Mouse (Mus musculus) hindbrain, embryonic 14.5 days (tissue): ENCODE results near the gene Arhgef26. TPM values are rescaled to one million over a fixed set of nuclear protein-coding genes. Genes with fewer than 3 reads are reported as not detected.

Experiments used
- ATAC-seq: fragments of 200-750 bp; cut with Nextera tagmentation; 2 replicates; pipeline ENCODE4 v1.8.0; 2017; ENCODE audit warnings: moderate number of reproducible peaks, mild to moderate bottlenecking, moderate TSS enrichment, moderate library complexity; ENCODE audit not compliant: low FRiP score
- DNase-seq: peaks from one replicate; pipeline ENCODE4 v3.0.0-alpha.2; 2015; ENCODE audit warnings: low spot score
- H3K27ac ChIP-seq: fragments of 300-500 bp; sonication (generic); 2 replicates; pipeline ENCODE4 v1.5.1; 2014; ENCODE audit warnings: mild to moderate bottlenecking, moderate library complexity
- H3K27me3 ChIP-seq: fragments of 300-500 bp; sonication (generic); 2 replicates; pipeline ENCODE4 v1.6.1; 2014; ENCODE audit warnings: mild to moderate bottlenecking, low read length, mixed read lengths; ENCODE audit not compliant: control insufficient read depth, insufficient read depth
- H3K36me3 ChIP-seq: fragments of 300-500 bp; sonication (generic); replicated peaks from 2 replicates; pipeline ENCODE4 v1.6.1; 2014; ENCODE audit not compliant: control insufficient read depth, insufficient read depth
- H3K4me1 ChIP-seq: fragments of 300-500 bp; sonication (generic); replicated peaks from 2 replicates; pipeline ENCODE4 v1.6.1; 2014; ENCODE audit warnings: antibody characterized with exemption, low read length, mixed read lengths; ENCODE audit not compliant: control insufficient read depth, insufficient read depth
- H3K4me2 ChIP-seq: fragments of 300-500 bp; sonication (generic); replicated peaks from 2 replicates; pipeline ENCODE4 v1.6.1; 2014; ENCODE audit warnings: mild to moderate bottlenecking, moderate library complexity
- H3K4me3 ChIP-seq: fragments of 300-500 bp; sonication (generic); replicated peaks from 2 replicates; pipeline ENCODE4 v1.5.1; 2014; ENCODE audit warnings: mild to moderate bottlenecking, low read length
- H3K9ac ChIP-seq: fragments of 300-500 bp; sonication (generic); 2 replicates; pipeline ENCODE4 v1.6.1; 2014
- H3K9me3 ChIP-seq: fragments of 300-500 bp; sonication (generic); 2 replicates; pipeline ENCODE4 v1.6.1; 2016; ENCODE audit warnings: low read length; ENCODE audit not compliant: control insufficient read depth
- WGBS: fragments of 180-500 bp; shearing (Covaris S2); extraction: QIAGEN DNeasy Blood & Tissue Kit; methylation state at CpG from one replicate; pipeline ENCODE4 v1.1.7; 2014; 5-methylcytosine and 5-hydroxymethylcytosine counted together
- polyA plus RNA-seq: library from polyadenylated mRNA; unstranded; fragments of >200 nt; fragmentation: Nextera tagmentation; extraction: Ambion mirVana; gene quantifications from 2 replicates; pipeline ENCODE4 v1.2.1, GENCODE M21; 2014

Gene Arhgef26
- polyA plus RNA-seq, 1 experiment from 2014 or later = 11.7 TPM

GRCm38 (mm10) chr3:62374831-62375230 lies 36.7 kb downstream of the Arhgef26 start:
- Histone ChIP-seq H3K27ac (no peak overlapping the region), H3K4me3 (no peak overlapping the region), H3K9ac (no peak overlapping the region), H3K36me3 (no peaks in the 10 kb centered on the region), H3K27me3 (no peaks in the 10 kb centered on the region), H3K4me2 (no peak overlapping the region), H3K4me1 (0 out of 2 replicates have a peak, but pooled peaks cover 3% of the 10 kb centered on the region), H3K9me3 (no peaks in the 10 kb centered on the region)
- WGBS = 88% methylated on average over 6 of the region's 6 CpGs
- ATAC-seq (no peak), DNase-seq (no peak)

- no peaks in the 10 kb centered on the region for H3K27me3 ChIP-seq
- ATAC-seq (no peak), DNase-seq (no peak)
- no peaks in the 10 kb centered on the region for H3K9me3 ChIP-seq
- WGBS = 91% methylated on average over 2 of the region's 2 CpGs
- no peak overlapping the region for H3K4me3 ChIP-seq
- H3K4me2 ChIP-seq = no peak overlapping the region
- H3K9ac ChIP-seq = no peak overlapping the region
- H3K27ac ChIP-seq = no peak overlapping the region
- H3K4me1 ChIP-seq = 0 out of 2 replicates have a peak, but pooled peaks cover 3% of the 10 kb centered on the region
- no peaks in the 10 kb centered on the region for H3K36me3 ChIP-seq
These were observed 38.6 kb downstream of the Arhgef26 start for GRCm38 (mm10) chr3:62376719-62377118.

GRCm38 (mm10) chr3:62379946-62380345 lies 41.8 kb downstream of the Arhgef26 start:
- ATAC-seq = no peak
- no peak overlapping the region for H3K4me2 ChIP-seq
- H3K27ac ChIP-seq = no peak overlapping the region
- no peak for DNase-seq
- no peaks in the 10 kb centered on the region for H3K9me3 ChIP-seq
- H3K36me3 ChIP-seq = no peaks in the 10 kb centered on the region
- no peaks in the 10 kb centered on the region for H3K27me3 ChIP-seq
- WGBS = 82% methylated on average over 5 of the region's 5 CpGs
- no peak overlapping the region for H3K9ac ChIP-seq
- H3K4me3 ChIP-seq = no peak overlapping the region
- no peaks in the 10 kb centered on the region for H3K4me1 ChIP-seq

GRCm38 (mm10) chr3:62380420-62380819 lies 42.3 kb downstream of the Arhgef26 start:
- DNase-seq = no peak
- Histone ChIP-seq H3K9ac (no peak overlapping the region), H3K4me1 (no peaks in the 10 kb centered on the region), H3K9me3 (no peaks in the 10 kb centered on the region), H3K27ac (no peak overlapping the region), H3K36me3 (no peaks in the 10 kb centered on the region), H3K27me3 (no peaks in the 10 kb centered on the region), H3K4me2 (no peak overlapping the region), H3K4me3 (no peak overlapping the region)
- WGBS = 74% methylated on average over 3 of the region's 3 CpGs
- ATAC-seq = no peak

GRCm38 (mm10) chr3:62382853-62383252 lies 44.7 kb downstream of the Arhgef26 start:
- no peaks in the 10 kb centered on the region for H3K27me3 ChIP-seq
- H3K4me2 ChIP-seq = no peak overlapping the region
- H3K4me1 ChIP-seq = no peaks in the 10 kb centered on the region
- no peak overlapping the region for H3K27ac ChIP-seq
- no peaks in the 10 kb centered on the region for H3K36me3 ChIP-seq
- H3K9me3 ChIP-seq = no peaks in the 10 kb centered on the region
- WGBS = 93% methylated on average over 1 of the region's 1 CpGs
- ATAC-seq (no peak), DNase-seq (no peak)
- no peak overlapping the region for H3K4me3 ChIP-seq
- H3K9ac ChIP-seq = no peak overlapping the region

- ATAC-seq = no peak
- Histone ChIP-seq H3K9me3 (no peaks in the 10 kb centered on the region), H3K4me3 (no peak overlapping the region), H3K4me1 (peaks cover 4% of the 10 kb centered on the region; the same call in 1 of the 2 replicates), H3K27me3 (no peaks in the 10 kb centered on the region), H3K4me2 (no peak overlapping the region), H3K27ac (no peak overlapping the region), H3K9ac (no peak overlapping the region), H3K36me3 (no peaks in the 10 kb centered on the region)
- no peak for DNase-seq
These were observed 54.5 kb downstream of the Arhgef26 start for GRCm38 (mm10) chr3:62392636-62393035.

GRCm38 (mm10) chr3:62394284-62394683 lies 56.1 kb downstream of the Arhgef26 start:
- no peak for ATAC-seq
- Histone ChIP-seq H3K4me3 (no peak overlapping the region), H3K27me3 (no peaks in the 10 kb centered on the region), H3K9me3 (no peaks in the 10 kb centered on the region), H3K4me2 (no peak overlapping the region), H3K36me3 (no peaks in the 10 kb centered on the region), H3K9ac (no peak overlapping the region), H3K27ac (no peak overlapping the region), H3K4me1 (peaks cover 4% of the 10 kb centered on the region; the same call in 1 of the 2 replicates)
- DNase-seq = no peak
- WGBS = 19% methylated on average over 7 of the region's 7 CpGs

- no peaks in the 10 kb centered on the region for H3K9me3 ChIP-seq
- no peak for ATAC-seq
- peaks cover 4% of the 10 kb centered on the region; the same call in 1 of the 2 replicates for H3K4me1 ChIP-seq
- no peak overlapping the region for H3K9ac ChIP-seq
- no peaks in the 10 kb centered on the region for H3K36me3 ChIP-seq
- DNase-seq = no peak
- WGBS = 77% methylated on average over 5 of the region's 5 CpGs
- no peak overlapping the region for H3K27ac ChIP-seq
- H3K27me3 ChIP-seq = no peaks in the 10 kb centered on the region
- no peak overlapping the region for H3K4me3 ChIP-seq
- no peak overlapping the region for H3K4me2 ChIP-seq
These were observed 57.2 kb downstream of the Arhgef26 start for GRCm38 (mm10) chr3:62395368-62395767.

GRCm38 (mm10) chr3:62396109-62396508 lies 58.0 kb downstream of the Arhgef26 start:
- no peak overlapping the region for H3K9ac ChIP-seq
- WGBS = 75% methylated on average over 5 of the region's 5 CpGs
- H3K4me2 ChIP-seq = no peak overlapping the region
- H3K9me3 ChIP-seq = no peaks in the 10 kb centered on the region
- H3K4me3 ChIP-seq = no peak overlapping the region
- no peaks in the 10 kb centered on the region for H3K27me3 ChIP-seq
- H3K4me1 ChIP-seq = peaks cover 4% of the 10 kb centered on the region; the same call in 1 of the 2 replicates
- DNase-seq (no peak), ATAC-seq (no peak)
- no peak overlapping the region for H3K27ac ChIP-seq
- H3K36me3 ChIP-seq = no peaks in the 10 kb centered on the region

GRCm38 (mm10) chr3:62398094-62398493 lies 60.0 kb downstream of the Arhgef26 start:
- DNase-seq = no peak
- H3K9ac ChIP-seq = no peak overlapping the region
- no peak overlapping the region for H3K4me2 ChIP-seq
- ATAC-seq = no peak
- H3K27me3 ChIP-seq = no peaks in the 10 kb centered on the region
- H3K36me3 ChIP-seq = no peaks in the 10 kb centered on the region
- no peak overlapping the region for H3K4me3 ChIP-seq
- H3K27ac ChIP-seq = no peak overlapping the region
- H3K9me3 ChIP-seq = no peaks in the 10 kb centered on the region
- peaks cover 4% of the 10 kb centered on the region; the same call in 1 of the 2 replicates for H3K4me1 ChIP-seq
